Mouse (Mus musculus) midbrain, embryonic 14.5 days (tissue): ENCODE measurements at regions not wholly inside any gene's neighbourhood (a gene's known extent, or its start where the extent isn't known, plus 50 kb on each side); places are given as distances from the start of the nearest gene placed in this dataset.

Experiments used
- ATAC-seq: fragments of 200-750 bp; cut with Nextera tagmentation; 2 replicates; pipeline ENCODE4 v1.8.0; 2017; ENCODE audit warnings: moderate number of reproducible peaks, moderate library complexity; ENCODE audit not compliant: low FRiP score, low TSS enrichment
- DNase-seq: peaks from one replicate; pipeline ENCODE4 v3.0.0-alpha.2; 2015
- H3K27ac ChIP-seq: fragments of 300-500 bp; sonication (generic); replicated peaks from 2 replicates; pipeline ENCODE4 v1.5.1; 2014; ENCODE audit warnings: mild to moderate bottlenecking, low read depth, low read length, moderate library complexity
- H3K27me3 ChIP-seq: fragments of 300-500 bp; sonication (generic); 2 replicates; pipeline ENCODE4 v1.6.1; 2014; ENCODE audit warnings: low read length, control low read depth, mixed read lengths; ENCODE audit not compliant: control insufficient read depth, insufficient read depth
- H3K36me3 ChIP-seq: fragments of 300-500 bp; sonication (generic); 2 replicates; pipeline ENCODE4 v1.6.1; 2014; ENCODE audit warnings: low read length, control low read depth; ENCODE audit not compliant: control insufficient read depth, insufficient read depth
- H3K4me1 ChIP-seq: fragments of 300-500 bp; sonication (generic); 2 replicates; pipeline ENCODE4 v1.6.1; 2014; ENCODE audit warnings: mild to moderate bottlenecking, antibody characterized with exemption, low read length, control low read depth; ENCODE audit not compliant: control insufficient read depth, insufficient read depth
- H3K4me2 ChIP-seq: fragments of 300-500 bp; sonication (generic); 2 replicates; pipeline ENCODE4 v1.6.1; 2014; ENCODE audit warnings: mild to moderate bottlenecking, low read length, moderate library complexity
- H3K4me3 ChIP-seq: fragments of 300-500 bp; sonication (generic); replicated peaks from 2 replicates; pipeline ENCODE4 v1.5.1; 2014; ENCODE audit warnings: low read depth, low read length
- H3K9ac ChIP-seq: fragments of 300-500 bp; sonication (generic); replicated peaks from 2 replicates; pipeline ENCODE4 v1.6.1; 2014; ENCODE audit warnings: mild to moderate bottlenecking, low read length, moderate library complexity
- H3K9me3 ChIP-seq: fragments of 300-500 bp; sonication (generic); 2 replicates; pipeline ENCODE4 v1.6.1; 2016; ENCODE audit warnings: low read length, control low read depth, mixed read lengths; ENCODE audit not compliant: control insufficient read depth
- WGBS: fragments of 180-500 bp; shearing (Covaris S2); extraction: QIAGEN DNeasy Blood & Tissue Kit; methylation state at CpG from one replicate; pipeline ENCODE4 v1.1.7; 2014; 5-methylcytosine and 5-hydroxymethylcytosine counted together

DNA sequence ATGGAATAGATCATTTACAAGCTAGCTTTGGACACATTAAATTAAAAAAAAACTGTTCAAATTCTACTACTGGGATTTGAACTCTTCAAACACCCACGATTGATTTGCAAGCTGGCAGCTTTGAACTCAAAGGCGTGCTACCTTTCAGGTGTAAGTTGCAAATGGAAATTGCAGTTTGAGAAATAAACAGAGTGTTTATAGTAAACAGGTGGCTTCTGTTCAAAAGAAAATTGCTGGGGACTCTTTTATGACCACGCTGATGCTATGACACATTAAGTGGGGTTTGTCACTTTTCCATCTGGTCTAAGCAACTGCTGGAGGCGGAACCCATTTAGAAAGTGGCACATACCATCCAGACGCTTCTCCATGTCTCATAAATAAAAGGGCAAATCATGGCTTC lies 626.7 kb upstream of the Frg1 start:
- Histone ChIP-seq H3K27ac (no peak overlapping the region), H3K27me3 (no peaks in the 10 kb centered on the region), H3K9me3 (no peaks in the 10 kb centered on the region), H3K4me1 (no peaks in the 10 kb centered on the region), H3K4me2 (no peak overlapping the region), H3K9ac (no peak overlapping the region), H3K4me3 (no peak overlapping the region), H3K36me3 (no peaks in the 10 kb centered on the region)
- DNase-seq (no peak), ATAC-seq (no peak)
- WGBS: 82% methylated on average over 5 of the region's 5 CpGs

DNA sequence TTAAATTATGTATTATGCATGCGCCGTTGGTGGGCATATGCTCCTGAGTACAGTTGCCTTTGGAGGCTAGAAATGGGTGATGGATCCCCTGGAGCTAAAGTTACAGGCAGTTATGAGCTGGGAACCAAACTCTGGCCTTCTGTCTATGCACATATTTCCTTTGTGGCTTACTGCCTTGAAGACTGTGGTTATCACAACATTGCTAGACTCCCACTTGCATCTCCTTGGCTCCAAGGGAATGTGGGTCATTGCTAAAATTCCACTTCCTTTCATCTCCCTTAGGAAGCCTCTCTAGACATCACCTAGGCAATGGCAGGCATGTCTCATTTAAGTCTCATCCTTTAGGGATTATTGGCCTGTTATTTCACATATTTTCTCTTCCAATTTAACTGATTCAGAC lies 622.4 kb upstream of the Frg1 start:
- Histone ChIP-seq H3K27me3 (no peaks in the 10 kb centered on the region), H3K9ac (no peak overlapping the region), H3K4me3 (no peak overlapping the region), H3K36me3 (no peaks in the 10 kb centered on the region), H3K4me1 (no peaks in the 10 kb centered on the region), H3K4me2 (no peak overlapping the region), H3K9me3 (no peaks in the 10 kb centered on the region), H3K27ac (no peak overlapping the region)
- WGBS: 96% methylated on average over 2 of the region's 2 CpGs
- no peak for DNase-seq
- ATAC-seq: no peak

DNA sequence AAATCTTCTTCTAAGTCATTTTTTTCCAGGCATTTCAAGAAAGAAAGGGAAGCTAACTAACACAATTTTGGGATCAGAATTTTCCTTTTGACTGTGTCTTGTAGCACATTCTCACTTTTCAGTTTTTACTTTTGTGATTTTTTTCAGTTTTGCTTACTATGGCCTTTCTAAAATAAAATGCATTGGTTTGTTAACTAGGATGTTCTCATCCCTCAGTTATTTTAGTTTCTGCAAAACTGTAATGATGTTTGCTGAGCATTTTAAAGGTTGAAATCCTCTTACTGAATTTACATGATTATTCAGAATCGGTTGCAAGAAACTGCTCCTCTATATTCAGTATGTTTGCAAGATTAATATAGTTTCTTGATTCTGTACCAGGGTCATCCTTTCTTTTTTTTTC lies 610.1 kb upstream of the Frg1 start:
- WGBS: 80% methylated on average over 1 of the region's 1 CpGs
- DNase-seq: no peak
- H3K27ac ChIP-seq: no peak overlapping the region
- no peaks in the 10 kb centered on the region for H3K9me3 ChIP-seq
- H3K4me1 ChIP-seq: no peaks in the 10 kb centered on the region
- H3K36me3 ChIP-seq: no peaks in the 10 kb centered on the region
- H3K27me3 ChIP-seq: no peaks in the 10 kb centered on the region
- no peak overlapping the region for H3K4me2 ChIP-seq
- no peak overlapping the region for H3K4me3 ChIP-seq
- H3K9ac ChIP-seq: no peak overlapping the region
- no peak for ATAC-seq

DNA sequence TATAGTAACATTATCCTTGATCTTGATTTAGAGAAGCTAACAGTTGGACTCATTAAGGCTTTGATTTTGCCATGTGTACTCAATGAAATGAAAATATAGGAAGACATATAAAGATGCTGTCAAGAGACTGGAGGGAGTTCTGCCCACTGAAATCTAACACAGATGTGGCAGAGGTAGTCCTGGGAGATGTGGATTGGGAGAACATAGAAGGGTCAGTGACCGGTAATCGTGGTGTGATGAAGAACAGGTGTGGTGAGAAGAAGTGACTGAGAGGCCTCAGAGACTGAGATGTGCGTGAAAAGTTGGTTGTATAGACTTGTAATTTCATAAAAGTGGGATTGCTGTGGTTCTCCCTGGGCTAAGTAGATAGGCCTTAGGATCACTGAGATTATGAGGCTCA lies 600.9 kb upstream of the Frg1 start:
- H3K9me3 ChIP-seq: no peaks in the 10 kb centered on the region
- no peaks in the 10 kb centered on the region for H3K27me3 ChIP-seq
- ATAC-seq (no peak), DNase-seq (no peak)
- no peak overlapping the region for H3K9ac ChIP-seq
- no peak overlapping the region for H3K4me3 ChIP-seq
- no peak overlapping the region for H3K4me2 ChIP-seq
- no peaks in the 10 kb centered on the region for H3K36me3 ChIP-seq
- H3K27ac ChIP-seq: no peak overlapping the region
- H3K4me1 ChIP-seq: no peaks in the 10 kb centered on the region
- 85% methylated on average over 3 of the region's 3 CpGs for WGBS

DNA sequence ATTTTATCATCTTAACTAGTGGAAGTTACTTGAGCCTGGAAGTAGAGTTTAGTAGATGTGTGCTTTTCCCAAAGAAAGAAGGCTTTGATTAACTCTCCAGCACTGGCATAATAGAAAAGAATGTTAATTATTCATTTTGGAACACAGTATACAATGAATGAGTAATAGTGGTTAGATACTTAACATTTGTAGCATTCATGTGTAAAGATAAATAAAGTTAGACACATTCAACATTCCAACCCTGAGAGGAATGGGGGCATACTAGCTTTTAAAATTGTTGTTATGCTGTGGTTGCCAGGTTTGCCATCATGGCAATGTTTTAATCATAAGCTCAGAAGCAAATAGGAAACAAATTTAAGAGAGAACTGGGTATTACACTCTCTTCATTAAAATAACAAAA lies 586.3 kb upstream of the Frg1 start:
- H3K9me3 ChIP-seq: no peaks in the 10 kb centered on the region

DNA sequence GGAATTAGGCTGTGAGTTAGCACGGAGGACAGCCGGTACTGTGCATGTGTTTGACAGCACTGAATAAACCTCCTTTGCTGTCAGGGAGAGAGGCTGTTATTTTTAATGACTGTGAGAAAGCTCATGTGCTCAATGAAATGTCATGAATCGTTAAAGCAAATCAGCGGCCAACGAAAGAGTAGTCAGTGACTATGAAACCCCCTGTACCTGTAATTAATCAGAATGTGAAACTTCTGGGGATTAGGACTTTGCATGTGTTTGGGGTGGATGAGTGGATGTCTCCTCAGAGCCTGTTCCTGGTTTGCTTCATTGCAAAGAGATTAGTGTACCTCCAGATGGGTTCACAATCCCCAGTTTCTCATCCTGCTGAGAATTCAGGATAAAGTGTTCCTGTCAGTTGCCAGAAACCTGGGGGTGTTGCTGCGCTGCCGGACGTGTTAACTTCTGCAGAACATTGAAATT lies 572.2 kb upstream of the Frg1 start:
- H3K36me3 ChIP-seq: no peaks in the 10 kb centered on the region
- no peak overlapping the region for H3K9ac ChIP-seq
- no peak overlapping the region for H3K4me3 ChIP-seq
- ATAC-seq: no peak
- 75% methylated on average over 8 of the region's 8 CpGs for WGBS
- H3K27ac ChIP-seq: no peak overlapping the region
- DNase-seq: no peak
- no peak overlapping the region for H3K4me2 ChIP-seq
- H3K4me1 ChIP-seq: no peaks in the 10 kb centered on the region
- no peaks in the 10 kb centered on the region for H3K27me3 ChIP-seq
- H3K9me3 ChIP-seq: no peaks in the 10 kb centered on the region

More for the DNA sequence above, 586.3 kb upstream of the Frg1 start:
- ATAC-seq (no peak), DNase-seq (no peak)
- H3K27ac ChIP-seq: no peak overlapping the region
- H3K27me3 ChIP-seq: no peaks in the 10 kb centered on the region
- no peak overlapping the region for H3K9ac ChIP-seq
- H3K4me1 ChIP-seq: no peaks in the 10 kb centered on the region
- no peak overlapping the region for H3K4me2 ChIP-seq
- no peaks in the 10 kb centered on the region for H3K36me3 ChIP-seq
- H3K4me3 ChIP-seq: no peak overlapping the region

DNA sequence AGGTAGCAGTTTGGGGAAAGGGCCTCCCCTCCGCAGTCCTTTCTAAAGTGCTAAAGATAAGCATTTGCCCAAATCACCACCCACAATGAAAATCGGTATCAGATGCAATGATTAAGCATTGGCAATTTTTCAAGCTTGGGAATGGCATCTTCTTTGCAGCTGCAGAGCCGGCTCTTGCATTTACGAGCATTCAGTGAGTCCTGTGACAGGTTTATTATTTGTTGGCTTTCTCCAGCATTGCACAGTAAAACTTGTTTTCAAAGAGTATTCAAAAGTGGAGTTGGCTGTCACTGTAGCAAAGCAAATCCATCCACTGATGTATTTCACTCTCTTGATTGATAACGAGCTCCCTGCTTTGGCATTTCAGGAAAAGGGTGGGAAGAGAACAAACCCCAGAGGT lies 571.3 kb upstream of the Frg1 start:
- Histone ChIP-seq H3K9me3 (no peaks in the 10 kb centered on the region), H3K4me3 (no peak overlapping the region), H3K4me2 (no peak overlapping the region), H3K27ac (no peak overlapping the region), H3K4me1 (no peaks in the 10 kb centered on the region), H3K9ac (no peak overlapping the region), H3K36me3 (no peaks in the 10 kb centered on the region), H3K27me3 (no peaks in the 10 kb centered on the region)
- ATAC-seq: no peak
- no peak for DNase-seq
- WGBS: 73% methylated on average over 5 of the region's 5 CpGs

DNA sequence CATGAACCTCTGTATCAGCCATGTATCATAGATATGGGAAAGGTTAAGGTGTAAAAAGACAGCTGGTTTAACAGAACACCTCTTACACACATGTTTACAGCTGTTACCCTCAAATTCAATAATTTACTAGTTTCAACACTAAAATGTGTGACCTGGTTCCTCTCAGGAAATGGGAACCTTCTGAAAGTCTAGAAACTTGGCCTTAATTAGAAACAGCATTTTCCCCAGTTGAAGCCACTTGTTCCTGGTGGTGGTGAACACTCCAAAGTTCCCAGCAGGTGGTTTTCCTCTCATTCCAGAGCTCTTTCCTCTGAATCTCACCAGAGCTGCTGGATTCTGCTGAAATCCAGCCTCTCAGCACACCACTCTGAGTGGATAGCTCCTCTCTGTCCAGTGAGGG lies 570.5 kb upstream of the Frg1 start:
- Histone ChIP-seq H3K36me3 (no peaks in the 10 kb centered on the region), H3K27me3 (no peaks in the 10 kb centered on the region), H3K4me3 (no peak overlapping the region), H3K9ac (no peak overlapping the region), H3K9me3 (no peaks in the 10 kb centered on the region), H3K4me2 (no peak overlapping the region), H3K4me1 (no peaks in the 10 kb centered on the region), H3K27ac (no peak overlapping the region)
- DNase-seq: no peak
- ATAC-seq: no peak

DNA sequence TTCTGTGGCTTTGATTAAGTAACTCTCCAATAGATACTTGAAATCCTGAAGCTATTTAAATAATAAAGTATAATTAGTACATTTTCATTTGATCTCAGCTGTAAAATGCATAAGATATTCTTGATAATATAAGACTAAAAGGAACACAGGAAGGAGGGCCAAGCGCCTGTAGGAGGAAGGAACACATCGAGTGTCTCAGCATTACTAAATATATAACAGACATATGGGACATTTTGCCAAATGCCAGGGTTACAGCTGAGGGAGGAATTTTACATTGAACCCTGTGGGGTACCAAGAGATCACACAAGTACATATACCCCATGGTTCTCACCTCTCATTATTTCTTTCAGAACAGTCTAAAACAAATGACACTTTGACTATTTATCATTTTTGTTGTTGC lies 555.5 kb upstream of the Frg1 start:
- no peaks in the 10 kb centered on the region for H3K36me3 ChIP-seq
- 93% methylated on average over 2 of the region's 2 CpGs for WGBS
- H3K4me3 ChIP-seq: no peak overlapping the region
- H3K27me3 ChIP-seq: no peaks in the 10 kb centered on the region
- no peaks in the 10 kb centered on the region for H3K9me3 ChIP-seq
- no peak overlapping the region for H3K9ac ChIP-seq
- H3K4me2 ChIP-seq: no peak overlapping the region
- no peak for ATAC-seq
- no peak overlapping the region for H3K27ac ChIP-seq
- no peaks in the 10 kb centered on the region for H3K4me1 ChIP-seq
- DNase-seq: no peak
